Mouse (Mus musculus) right cerebral cortex, postnatal 36 days (tissue): ENCODE results near the gene Ankrd60.

ENCODE experiments used
- DNase-seq, 2 experiments: peaks; one replicate each; pipeline ENCODE4 v3.0.0; 2022; ENCODE audit warnings: low spot score in 2 of 2, mixed read lengths in 1 of 2

Ankrd60 gene

DNA sequence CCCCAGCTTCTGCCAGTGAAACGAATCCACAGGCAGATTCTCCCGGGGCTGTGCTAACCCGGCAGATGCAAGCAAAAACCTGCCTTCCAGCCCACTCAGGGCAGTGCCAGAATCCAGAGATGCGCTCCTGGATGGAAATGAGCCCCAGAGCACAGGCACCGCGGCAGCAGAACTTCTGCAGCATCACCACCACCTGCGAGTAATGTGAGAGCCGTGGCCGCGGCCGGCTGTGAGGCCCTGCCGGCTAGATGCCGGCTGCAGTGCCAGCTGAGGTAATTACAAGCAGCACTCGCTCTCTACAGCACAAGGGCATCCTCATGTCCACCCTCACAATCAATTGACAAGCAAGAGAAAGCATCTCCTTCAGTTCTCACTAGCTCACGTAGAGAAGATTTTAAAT, 6.2 kb upstream of the Ankrd60 start:
- no peak for DNase-seq

DNA sequence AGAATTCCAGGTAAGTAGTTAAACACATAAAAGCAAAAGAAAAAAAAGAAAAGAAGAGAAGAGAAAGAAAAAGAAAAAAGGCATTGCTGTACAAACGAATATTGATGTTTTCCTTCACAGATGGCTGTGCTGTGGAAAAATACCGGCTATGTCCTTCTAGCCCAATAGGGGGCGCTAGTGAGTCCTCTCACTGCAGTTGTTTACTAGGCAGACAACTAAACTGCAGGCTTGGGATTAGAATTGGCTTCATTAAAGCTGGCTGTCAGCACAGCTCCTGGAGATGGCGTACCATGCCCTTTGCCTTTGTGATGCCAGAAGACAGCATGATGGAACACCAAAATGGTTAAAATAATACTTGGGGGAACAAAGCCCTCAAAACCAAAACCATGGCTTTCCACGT, 5.3 kb upstream of the Ankrd60 start:
- no peak for DNase-seq

DNA sequence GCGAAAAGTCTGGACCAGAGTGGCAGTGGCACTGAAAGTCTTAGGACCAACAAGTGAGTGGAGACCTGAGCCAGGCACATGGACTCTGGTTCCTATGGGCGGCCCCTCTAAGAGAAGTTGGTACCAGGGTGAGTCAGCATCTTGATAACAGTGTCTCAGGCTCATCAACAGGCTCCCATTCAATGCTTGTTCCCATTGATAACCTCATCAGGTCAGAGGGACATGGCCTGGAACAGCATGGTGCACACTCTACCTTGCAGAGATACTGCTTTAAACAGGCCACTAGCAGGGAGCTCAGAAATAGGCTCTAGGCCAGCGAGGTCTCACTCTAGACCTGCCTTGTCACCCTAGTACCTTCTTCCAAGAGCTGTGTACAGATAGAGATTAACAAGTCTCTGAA, 4.7 kb upstream of the Ankrd60 start:
- no peak for DNase-seq

DNA sequence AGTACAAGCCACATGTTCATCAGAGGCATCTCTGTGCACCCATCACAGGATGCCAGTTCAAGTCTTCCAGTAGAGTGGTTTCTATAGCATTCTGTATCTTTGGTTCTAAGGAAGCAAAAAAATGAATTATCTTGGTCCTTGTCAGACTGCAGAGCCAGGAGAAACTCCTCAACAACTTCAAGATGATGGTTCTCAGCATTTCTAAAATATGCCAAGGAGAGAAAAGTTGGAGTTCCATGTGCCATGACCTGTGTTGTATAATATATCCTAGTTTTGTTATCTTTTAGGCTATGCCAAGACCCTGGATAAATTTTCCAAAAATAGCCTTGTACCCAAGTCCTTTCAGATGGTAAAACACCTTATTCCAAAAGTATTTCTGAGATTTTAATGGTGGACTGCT, 2.9 kb upstream of the Ankrd60 start:
- DNase-seq = no peak

DNA sequence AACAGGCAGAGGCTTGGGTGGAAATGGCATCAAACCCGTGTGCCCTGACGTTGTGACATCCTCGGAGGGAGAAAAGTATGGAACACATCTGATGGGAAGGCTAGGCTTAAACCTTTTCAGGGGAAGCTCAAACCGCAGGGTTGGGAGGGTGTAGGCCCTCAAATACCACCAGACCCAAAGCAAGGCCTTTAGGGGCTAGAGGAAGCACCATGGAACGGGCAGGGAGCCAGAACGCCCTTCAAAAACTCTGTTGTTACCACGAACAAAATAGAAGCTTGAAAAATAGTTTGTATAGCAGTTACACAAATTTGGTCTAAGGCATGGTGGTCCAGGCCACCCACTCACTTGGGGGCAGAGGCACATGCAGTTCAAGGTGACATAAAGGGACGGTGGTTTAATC, 430 bp upstream of the Ankrd60 start:
- no peak for DNase-seq

DNA sequence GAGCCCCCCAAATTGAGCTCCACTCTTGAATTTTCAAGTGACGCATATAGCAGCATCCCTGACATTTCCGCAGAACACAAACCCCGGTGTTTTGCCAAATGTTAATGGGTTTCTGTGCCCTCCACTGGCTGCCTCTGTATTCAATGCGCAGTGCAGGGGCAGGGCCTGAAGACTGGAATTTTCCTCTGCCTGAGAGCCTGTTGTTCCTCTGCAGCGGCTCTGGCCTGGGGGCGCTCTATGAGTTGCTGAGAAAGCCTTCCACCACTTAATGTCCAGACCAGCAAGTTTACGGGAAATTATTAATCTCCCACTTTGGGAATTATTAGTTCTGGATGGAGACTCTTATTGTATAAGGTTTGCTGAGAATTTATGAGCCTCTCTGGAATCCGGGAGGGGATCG, 14.0 kb downstream of the Ankrd60 start:
- no peak for DNase-seq

DNA sequence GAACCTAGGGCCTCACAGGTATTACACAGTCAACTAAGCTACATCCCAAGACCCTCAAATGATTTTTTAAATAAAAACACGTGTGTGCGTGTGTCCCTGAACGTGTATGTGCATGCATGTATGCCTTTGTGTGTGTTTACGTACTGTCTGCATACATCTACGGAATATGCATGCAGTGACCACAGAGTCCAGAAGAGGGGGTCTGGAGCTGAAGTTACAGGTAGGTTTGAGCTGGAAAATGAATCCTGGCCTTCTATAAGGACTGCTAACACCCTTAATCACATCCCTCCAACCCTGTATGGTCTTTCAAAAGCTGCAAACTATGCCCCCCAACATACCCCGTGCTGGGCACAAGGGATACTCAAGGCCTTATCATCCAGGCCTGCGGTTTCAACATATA, 14.8 kb downstream of the Ankrd60 start:
- DNase-seq = no peak

DNA sequence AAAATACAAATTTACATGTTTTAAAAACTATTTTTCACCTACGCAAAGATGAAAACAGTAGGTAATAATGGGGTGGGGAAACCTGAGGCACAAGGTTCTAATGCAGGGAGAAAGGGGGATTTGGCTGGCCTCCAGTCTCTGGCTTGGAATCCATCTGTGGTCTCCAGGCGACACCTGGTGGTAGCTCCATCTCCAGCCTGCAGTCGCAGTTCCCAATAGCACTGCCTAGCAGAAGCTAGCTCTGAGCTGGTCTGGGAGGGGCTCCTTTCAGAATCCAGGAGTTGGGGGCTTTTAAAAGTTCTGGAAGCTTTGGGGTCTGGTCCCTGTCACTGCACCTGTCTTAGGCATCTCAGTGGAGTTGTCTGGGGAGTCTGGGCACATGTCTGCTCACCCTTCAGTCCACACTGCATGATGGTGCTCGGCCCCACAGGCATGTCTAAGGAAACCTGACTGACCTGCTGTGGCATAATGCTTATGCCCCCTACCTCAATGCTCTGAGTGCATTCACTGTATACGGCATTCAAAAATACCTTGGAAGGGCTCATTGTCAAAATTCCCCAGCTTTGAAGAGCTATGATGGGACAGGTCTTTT, 16.2 kb downstream of the Ankrd60 start:
- DNase-seq = peak; percentile 33 to 56

DNA sequence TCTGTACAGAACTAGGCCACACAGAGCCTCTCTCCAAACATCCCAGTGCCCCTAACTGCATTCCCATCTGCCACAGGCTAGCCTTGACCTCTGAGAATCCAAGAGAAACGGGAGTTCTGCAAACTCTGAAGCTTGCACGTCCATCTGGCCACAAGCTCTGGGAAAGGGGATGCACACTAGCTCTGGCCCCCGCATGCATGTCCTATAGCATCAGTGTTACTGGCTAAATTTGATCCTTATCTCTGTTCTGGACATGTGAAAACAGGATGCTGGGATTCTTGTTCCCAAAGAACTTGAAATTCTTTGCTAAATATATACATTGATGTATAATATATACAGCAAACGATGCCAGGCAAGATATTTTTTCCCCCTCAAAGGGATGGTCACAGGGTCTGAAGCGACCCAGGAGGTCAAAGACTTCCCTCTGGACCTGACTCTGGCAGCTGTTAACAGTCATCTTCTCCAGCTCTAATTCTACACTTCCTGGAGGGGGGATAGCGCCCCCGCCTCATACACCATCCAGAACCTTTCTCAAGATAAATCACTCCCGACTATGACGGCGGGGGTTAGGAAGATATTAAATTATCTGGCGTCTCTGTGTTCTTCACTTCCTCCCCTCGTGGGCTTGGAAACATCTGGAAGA, 19.3 kb downstream of the Ankrd60 start:
- no peak for DNase-seq

DNA sequence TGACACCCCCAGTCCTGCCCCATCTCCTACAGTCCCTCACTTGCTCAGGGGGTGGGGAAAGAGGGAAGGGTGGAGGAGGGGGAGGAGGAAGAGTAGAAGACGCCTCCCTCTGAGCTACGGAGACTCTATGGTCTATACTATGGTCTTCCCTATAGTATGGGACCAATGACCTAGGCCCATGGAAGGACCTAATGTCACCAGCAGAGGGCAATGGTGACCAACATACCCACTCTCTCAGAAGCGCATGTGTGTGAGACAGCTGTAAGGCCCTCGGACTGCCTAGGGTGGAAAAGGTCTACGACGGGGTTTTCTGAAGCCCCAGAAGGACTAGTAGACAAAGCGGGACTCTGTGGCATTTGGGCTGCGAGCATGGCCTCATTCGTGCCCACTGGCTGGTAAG, 24.3 kb downstream of the Ankrd60 start:
- DNase-seq = no peak

DNA sequence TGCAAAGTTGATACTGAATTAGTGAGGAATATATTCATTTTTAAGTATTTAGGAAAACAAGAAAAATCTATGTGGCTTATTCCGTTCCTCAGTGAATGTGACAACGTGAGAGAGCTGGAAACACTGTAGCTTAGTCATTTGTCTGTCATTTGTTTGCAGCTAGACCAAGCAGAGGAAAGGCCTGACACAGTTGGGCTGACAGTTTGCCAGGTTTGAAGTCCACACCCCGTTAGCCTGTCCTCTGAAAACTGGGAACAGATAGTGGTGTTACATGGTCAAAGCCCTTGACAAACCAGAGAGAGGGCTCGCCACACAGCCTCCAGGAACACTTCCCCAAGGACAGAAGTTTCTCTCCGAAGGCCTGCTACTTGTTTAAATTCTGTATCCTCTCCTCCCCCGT, 27.5 kb downstream of the Ankrd60 start:
- no peak for DNase-seq

DNA sequence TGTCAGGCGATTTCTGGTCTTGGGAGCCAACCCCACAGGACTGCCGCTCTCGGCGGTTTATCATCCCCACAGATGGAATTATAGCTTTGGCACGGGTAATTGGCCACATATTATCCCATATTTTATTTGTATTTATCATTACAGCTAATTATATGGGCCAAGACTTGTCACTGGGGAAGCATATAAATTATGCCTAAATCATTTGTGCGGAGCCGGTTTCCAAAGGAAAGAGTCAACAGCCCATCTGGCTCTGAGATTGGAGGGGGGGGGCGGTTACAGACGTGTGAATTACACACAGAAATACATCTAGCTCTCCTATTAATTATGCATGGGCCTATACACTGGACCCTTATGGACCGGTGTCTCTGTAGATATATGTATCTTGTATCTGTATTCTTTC, 28.9 kb downstream of the Ankrd60 start:
- DNase-seq = no peak

DNA sequence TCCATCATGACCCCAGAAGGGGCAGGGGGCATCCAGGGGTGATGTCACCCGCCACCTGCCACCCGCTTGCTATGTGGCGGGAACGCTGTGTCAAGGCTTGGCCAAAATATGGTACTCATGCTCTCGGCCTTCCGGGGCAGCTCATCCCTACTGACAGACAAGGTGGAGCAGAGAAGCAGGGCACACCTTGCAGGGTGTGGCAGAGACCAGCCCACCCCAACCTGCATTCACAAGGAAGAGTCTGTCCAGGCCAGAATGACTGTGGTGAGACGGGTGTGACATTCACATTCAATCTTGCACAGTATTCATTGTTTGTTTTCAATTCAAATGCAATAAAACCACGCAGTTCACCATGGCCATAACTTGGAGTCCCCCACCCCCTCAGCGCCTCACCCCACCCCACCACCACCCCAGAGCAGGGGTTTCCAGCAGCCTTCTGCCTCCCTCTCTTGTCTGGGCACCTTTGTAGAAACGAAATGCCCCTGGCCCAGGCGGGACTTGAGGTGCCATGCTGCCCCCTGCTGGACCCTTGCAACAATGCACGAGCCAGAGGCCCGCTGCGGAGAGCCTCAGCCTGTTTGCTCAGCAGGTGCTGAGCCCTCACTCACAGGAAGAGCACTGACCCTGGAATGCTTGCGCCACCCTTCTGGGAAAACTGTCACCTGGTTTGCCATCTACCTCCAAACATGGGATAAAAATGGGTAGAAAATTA, 32.0 kb downstream of the Ankrd60 start:
- peak; percentile 65 to 66 for DNase-seq

DNA sequence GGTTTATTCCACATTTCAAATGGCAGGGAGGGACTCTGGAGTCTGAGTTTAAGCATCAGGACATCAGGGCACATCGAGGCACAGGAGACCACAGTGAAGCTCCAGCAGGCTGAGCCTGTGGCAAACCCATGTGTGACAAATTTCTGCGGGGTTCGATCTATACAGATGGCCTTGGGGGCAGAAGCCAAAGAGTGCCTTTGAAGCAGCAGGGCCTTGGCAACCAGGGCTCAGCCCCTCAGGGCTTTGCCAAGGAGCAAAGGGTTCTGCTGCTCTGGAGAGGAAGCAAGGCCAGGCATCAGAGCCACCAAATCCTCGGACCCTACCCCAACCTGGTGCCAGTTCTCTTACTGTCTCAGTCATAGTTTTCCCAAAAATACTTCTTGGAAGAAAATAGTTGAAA, 35.4 kb downstream of the Ankrd60 start:
- DNase-seq = no peak

DNA sequence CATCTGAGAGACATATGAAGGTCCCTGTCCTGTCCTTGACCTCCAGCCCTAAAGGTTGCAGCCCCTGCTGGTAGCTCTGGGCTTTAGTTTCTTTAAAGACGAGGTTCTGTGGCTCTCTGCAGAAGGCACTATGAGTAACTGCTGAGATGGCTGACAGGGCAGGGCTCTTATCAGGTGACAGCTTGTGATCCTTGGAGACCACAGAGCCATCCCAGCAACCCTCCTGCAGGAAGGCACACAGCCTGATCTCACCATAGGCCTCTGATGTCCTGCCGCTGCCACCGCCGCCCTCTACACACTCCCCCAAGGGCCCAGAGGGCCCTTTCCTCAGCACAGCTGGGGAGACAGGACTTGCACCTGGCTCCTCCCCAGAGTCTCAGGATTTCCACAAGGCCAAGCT, 36.4 kb downstream of the Ankrd60 start:
- no peak for DNase-seq

DNA sequence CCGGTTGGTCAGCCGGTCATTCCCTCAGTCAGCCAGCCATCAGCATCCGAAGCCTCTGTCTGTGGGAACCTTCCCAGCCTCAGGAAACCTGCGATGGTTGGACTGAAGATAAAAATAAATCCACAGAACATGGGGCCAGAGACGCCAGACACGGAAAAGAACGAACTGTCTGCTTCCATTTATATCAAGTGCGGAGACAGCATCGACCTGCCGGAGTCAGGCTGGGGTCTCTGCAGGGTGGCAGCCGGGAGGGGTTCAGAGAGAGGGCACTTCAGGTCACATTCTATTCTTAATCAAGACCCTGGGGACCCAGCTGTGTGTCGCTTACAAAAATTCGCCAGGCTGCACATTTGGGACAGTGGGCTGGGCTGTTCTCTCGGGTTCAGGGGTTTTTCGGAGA, 38.4 kb downstream of the Ankrd60 start:
- DNase-seq = no peak

DNA sequence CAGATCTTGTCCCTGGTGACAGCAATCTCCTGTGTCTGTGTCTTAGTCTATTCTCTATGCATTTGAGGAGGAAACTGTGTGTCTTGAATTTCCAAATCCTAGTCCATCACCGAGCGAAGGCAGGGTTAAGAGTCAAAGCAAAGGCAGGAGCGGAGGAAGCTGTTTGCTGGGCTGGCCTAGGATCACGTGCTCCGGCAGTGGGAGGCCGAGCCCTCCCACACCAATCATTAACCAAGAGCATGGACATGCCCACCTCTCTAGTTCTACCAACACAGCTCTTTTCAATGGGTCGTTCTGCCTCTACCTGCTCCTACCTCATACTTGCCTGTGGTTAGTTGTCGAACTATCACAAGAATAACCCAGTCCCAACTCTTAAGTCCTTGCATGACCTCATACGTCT, 42.3 kb downstream of the Ankrd60 start:
- no peak for DNase-seq

DNA sequence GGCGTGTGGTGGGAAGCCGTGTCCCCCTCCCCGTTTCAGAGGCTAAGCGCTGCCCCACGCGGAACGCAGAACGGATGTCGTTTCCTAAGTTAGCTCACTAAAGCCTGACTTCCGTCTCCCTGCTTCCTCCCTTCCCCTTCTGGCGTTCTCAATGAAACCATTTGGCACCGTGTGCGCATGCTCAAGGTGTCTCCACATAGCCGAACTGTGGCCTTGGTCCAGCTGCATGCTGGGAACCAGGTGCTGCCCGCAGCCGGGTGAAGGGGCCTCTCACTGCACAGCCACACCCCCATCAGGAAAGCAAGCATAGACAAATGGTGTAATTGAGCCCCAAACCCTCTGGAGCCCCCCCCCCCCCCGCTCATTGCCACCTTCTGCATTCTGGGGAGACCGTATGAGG, 42.8 kb downstream of the Ankrd60 start:
- no peak for DNase-seq

DNA sequence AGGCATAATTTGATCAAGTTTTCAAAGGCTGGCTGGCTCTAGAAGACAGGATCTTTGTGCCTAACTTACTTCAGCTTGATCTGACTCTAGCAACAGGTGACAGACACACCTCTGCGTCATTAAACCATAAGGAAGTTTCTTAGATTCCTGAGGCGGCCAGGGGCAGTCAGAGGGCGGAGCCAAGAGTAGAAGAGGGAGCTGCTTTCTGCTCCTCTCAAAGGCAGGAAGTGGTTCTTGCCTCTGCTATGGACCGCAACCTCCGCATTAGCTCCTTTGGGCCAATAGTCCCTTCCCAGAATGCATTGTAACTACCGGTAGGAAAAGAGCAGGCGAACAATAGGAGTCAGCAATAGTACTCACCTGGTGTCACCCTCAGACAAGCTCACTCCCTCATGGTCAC, 43.6 kb downstream of the Ankrd60 start:
- no peak for DNase-seq

DNA sequence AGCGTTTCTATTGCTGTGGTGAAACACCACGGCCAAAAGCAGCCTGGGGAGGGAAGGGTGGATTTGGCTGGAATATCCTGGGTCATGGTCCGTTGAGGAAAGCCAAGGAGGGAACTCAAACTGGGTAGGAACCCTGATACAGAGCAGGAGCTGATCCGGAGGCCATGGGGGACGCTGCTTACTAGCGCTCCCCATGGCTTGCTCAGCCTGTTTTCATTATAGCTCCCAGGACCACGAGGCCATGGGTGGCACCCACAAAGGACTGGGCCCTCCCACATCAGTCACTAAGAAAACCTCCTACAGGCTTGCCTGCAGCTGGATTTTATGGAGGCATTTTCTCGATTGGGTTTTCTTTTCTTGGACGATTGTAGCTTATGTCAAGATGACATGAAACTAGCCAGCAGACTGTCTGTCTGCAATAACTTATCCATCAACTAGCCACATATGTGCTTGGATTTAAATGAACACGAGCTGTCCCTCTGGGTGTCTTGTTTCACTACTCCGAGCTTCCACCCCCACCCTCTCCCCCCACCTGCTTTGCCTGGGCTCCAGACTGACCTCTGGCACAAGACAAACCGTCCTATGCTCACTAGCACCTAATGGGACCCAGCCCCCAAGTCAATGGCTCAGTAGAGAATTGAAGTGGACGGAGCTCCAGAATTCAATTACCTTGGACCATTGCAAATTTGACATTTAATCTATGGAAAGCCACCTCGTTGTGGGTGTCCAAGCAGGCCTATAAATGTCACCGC, 45.3 kb downstream of the Ankrd60 start:
- DNase-seq = no peak

DNA sequence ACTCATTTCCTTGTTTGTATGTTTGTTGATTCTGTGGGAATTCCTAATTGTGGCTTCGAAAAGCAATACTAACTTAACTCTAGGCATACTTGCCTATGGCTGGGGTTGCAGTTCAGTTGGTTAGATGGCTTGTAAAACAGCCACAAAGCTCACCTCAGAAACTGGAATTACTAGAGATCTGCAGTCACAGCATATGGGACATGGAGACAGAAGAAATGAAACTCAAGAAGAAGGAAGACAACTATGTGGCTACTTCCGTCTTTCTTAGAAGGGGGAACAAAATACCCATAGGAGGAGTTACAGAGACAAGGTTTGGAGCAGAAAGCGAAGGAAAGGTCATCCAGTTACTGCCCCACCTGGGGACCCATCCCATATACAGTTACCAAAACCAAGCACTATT, 49.7 kb downstream of the Ankrd60 start:
- no peak for DNase-seq

DNA sequence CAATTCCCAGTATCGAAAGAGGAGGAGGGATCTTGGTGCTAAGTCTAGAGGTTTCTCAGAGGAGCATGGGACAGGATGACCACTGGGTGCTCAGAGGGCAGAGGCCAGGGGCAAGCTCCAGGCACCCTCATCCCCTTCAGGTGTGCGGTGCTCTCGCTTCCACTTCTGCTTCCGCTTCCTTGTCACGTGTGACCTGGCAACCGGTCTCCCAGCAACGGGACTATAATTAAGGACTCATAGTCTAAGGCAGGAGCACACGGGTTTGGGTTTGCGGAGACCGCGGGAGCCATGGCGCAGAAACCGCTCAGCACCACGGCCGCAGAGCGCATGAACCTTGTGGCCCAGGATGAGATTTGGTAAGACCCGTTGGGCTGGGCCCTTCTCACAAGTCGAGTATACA, 55.8 kb downstream of the Ankrd60 start, which contains the start of gene 1700021F07Rik:
1700021F07Rik (plus strand) TSS at position 211 of the 400 bp plus-strand sequence.
- DNase-seq = no peak
